Mouse (Mus musculus) MEL (cell line): ENCODE data around the gene Asb4. TPM values are rescaled to one million over a fixed set of nuclear protein-coding genes. Genes with fewer than 3 reads are reported as not detected.
A peak's percentile ranks its signal among the peaks of the same experiment; 100 is the strongest.

Experiments
- DNase-seq: peaks from one replicate; pipeline ENCODE4 v3.0.0; 2011; ENCODE audit warnings: low read depth, low spot score
- H3K27ac ChIP-seq: 2 replicates; pipeline ENCODE4 v1.5.1; 2012; ENCODE audit warnings: low read depth, mild to moderate bottlenecking, control low read depth, low read length, moderate library complexity; ENCODE audit not compliant: control insufficient read depth
- H3K27me3 ChIP-seq, 2 experiments: fragments of 150-350 bp in 1 of 2; sonication (generic) in 1 of 2; 2 replicates each; pipeline ENCODE4 v1.6.1; 2012; ENCODE audit warnings: low read length in 2 of 2, mild to moderate bottlenecking in 2 of 2, improper control_type of control experiment in 1 of 2, moderate library complexity in 1 of 2; ENCODE audit not compliant: insufficient read depth in 2 of 2, control insufficient read depth in 1 of 2
- H3K36me3 ChIP-seq, 2 experiments: 2 replicates each; pipeline ENCODE4 v1.6.1; 2012 to 2014; ENCODE audit warnings: low read length in 2 of 2, improper control_type of control experiment in 1 of 2, inconsistent platforms in 1 of 2, mild to moderate bottlenecking in 1 of 2; ENCODE audit not compliant: insufficient read depth in 2 of 2, control insufficient read depth in 1 of 2
- H3K4me1 ChIP-seq, 2 experiments: fragments of 150-350 bp in 1 of 2; sonication (generic) in 1 of 2; 2 replicates each; pipeline ENCODE4 v1.6.1; 2012; ENCODE audit warnings: low read length in 2 of 2, improper control_type of control experiment in 1 of 2, mild to moderate bottlenecking in 1 of 2; ENCODE audit not compliant: insufficient read depth in 2 of 2, control insufficient read depth in 1 of 2
- H3K4me3 ChIP-seq, 2 experiments: fragments of 150-350 bp in 1 of 2; sonication (generic) in 1 of 2; 2 replicates each; pipeline ENCODE4 v1.5.1; 2012; ENCODE audit warnings: low read depth in 2 of 2, low read length in 2 of 2, mild to moderate bottlenecking in 2 of 2, moderate library complexity in 2 of 2, control low read depth in 1 of 2, improper control_type of control experiment in 1 of 2; ENCODE audit not compliant: control insufficient read depth in 1 of 2, insufficient read depth in 1 of 2
- H3K79me2 ChIP-seq: 2 replicates; pipeline ENCODE4 v1.6.1; 2012; ENCODE audit warnings: mild to moderate bottlenecking, low read length, moderate library complexity; ENCODE audit not compliant: control insufficient read depth, poor library complexity, insufficient read depth
- H3K9ac ChIP-seq: 2 replicates; pipeline ENCODE4 v1.6.1; 2012; ENCODE audit warnings: low read depth, mild to moderate bottlenecking, control low read depth, low read length, moderate library complexity; ENCODE audit not compliant: control insufficient read depth, poor library complexity, severe bottlenecking
- H3K9me3 ChIP-seq: fragments of 150-350 bp; sonication (generic); replicated peaks from 2 replicates; pipeline ENCODE4 v1.6.1; 2012; ENCODE audit warnings: mild to moderate bottlenecking, low read length, improper control_type of control experiment, moderate library complexity; ENCODE audit not compliant: insufficient read depth
- BHLHE40 ChIP-seq: IDR thresholded peaks from 2 replicates; pipeline ENCODE4 v1.6.1; 2012; ENCODE audit warnings: low read depth, mild to moderate bottlenecking, inconsistent platforms, low read length, improper control_type of control experiment, borderline replicate concordance
- CHD1 ChIP-seq: IDR thresholded peaks from 2 replicates; pipeline ENCODE4 v1.6.1; 2012; ENCODE audit warnings: low read depth, mild to moderate bottlenecking, inconsistent platforms, low read length, improper control_type of control experiment
- CHD2 ChIP-seq: IDR thresholded peaks from 2 replicates; pipeline ENCODE4 v1.6.1; 2011; ENCODE audit warnings: low read length, improper control_type of control experiment
- CTCF ChIP-seq, 3 experiments: IDR thresholded peaks in 2 of 3; conservative IDR thresholded peaks in 1 of 3; 2 replicates each; pipeline ENCODE4 v1.5.1; 2011 to 2012; ENCODE audit warnings: low read length in 3 of 3, low read depth in 2 of 3, mild to moderate bottlenecking in 2 of 3, improper control_type of control experiment in 1 of 3, inconsistent platforms in 1 of 3, mixed read lengths in 1 of 3, moderate library complexity in 1 of 3; ENCODE audit not compliant: control insufficient read depth in 1 of 3, insufficient read depth in 1 of 3, poor library complexity in 1 of 3, severe bottlenecking in 1 of 3
- E2F4 ChIP-seq: IDR thresholded peaks from 2 replicates; pipeline ENCODE4 v1.6.1; 2011; ENCODE audit warnings: low read depth, low read length, improper control_type of control experiment, borderline replicate concordance
- EP300 ChIP-seq, 2 experiments: IDR thresholded peaks; 2 replicates each; pipeline ENCODE4 v1.6.1; 2011; ENCODE audit warnings: improper control_type of control experiment in 2 of 2, low read length in 2 of 2, low read depth in 1 of 2, mild to moderate bottlenecking in 1 of 2
- ETS1 ChIP-seq: IDR thresholded peaks from 2 replicates; pipeline ENCODE4 v1.6.1; 2012; ENCODE audit warnings: low read depth, mild to moderate bottlenecking, inconsistent platforms, low read length, improper control_type of control experiment, moderate library complexity
- GABPA ChIP-seq: IDR thresholded peaks from 2 replicates; pipeline ENCODE4 v1.6.1; 2012; ENCODE audit warnings: low read depth, mild to moderate bottlenecking, inconsistent platforms, low read length, improper control_type of control experiment, moderate library complexity
- GATA1 ChIP-seq: IDR thresholded peaks from 2 replicates; pipeline ENCODE4 v1.6.1; 2011; ENCODE audit warnings: low read depth, low read length, improper control_type of control experiment
- HCFC1 ChIP-seq: IDR thresholded peaks from 2 replicates; pipeline ENCODE4 v1.6.1; 2012; ENCODE audit warnings: low read depth, mild to moderate bottlenecking, inconsistent platforms, low read length, improper control_type of control experiment, moderate library complexity
- MAZ ChIP-seq: IDR thresholded peaks from 2 replicates; pipeline ENCODE4 v1.6.1; 2012; ENCODE audit warnings: low read depth, mild to moderate bottlenecking, inconsistent platforms, low read length, improper control_type of control experiment
- MYC ChIP-seq: IDR thresholded peaks from 2 replicates; pipeline ENCODE4 v1.6.1; 2011; ENCODE audit warnings: low read depth, mild to moderate bottlenecking, low read length, improper control_type of control experiment, moderate library complexity
- NRF1 ChIP-seq: IDR thresholded peaks from 2 replicates; pipeline ENCODE4 v1.6.1; 2014; ENCODE audit warnings: low read depth, mild to moderate bottlenecking, inconsistent platforms, low read length, improper control_type of control experiment, moderate library complexity; ENCODE audit not compliant: poor library complexity, insufficient read depth, severe bottlenecking
- POLR2A ChIP-seq, 2 experiments: IDR thresholded peaks; 2 replicates each; pipeline ENCODE4 v1.6.1; 2011 to 2012; ENCODE audit warnings: low read length in 2 of 2, mild to moderate bottlenecking in 2 of 2, control low read depth in 1 of 2, improper control_type of control experiment in 1 of 2, low read depth in 1 of 2, moderate library complexity in 1 of 2; ENCODE audit not compliant: control insufficient read depth in 1 of 2, insufficient read depth in 1 of 2, poor library complexity in 1 of 2
- POLR2AphosphoS5 ChIP-seq: IDR thresholded peaks from 2 replicates; pipeline ENCODE4 v1.6.1; 2012; ENCODE audit warnings: low read depth, borderline replicate concordance, mild to moderate bottlenecking, inconsistent platforms, low read length, moderate library complexity, mixed read lengths
- TAL1 ChIP-seq: IDR thresholded peaks from 2 replicates; pipeline ENCODE4 v1.6.1; 2012; ENCODE audit warnings: mild to moderate bottlenecking, inconsistent platforms, low read length, moderate library complexity, mixed read lengths
- TCF12 ChIP-seq: IDR thresholded peaks from 2 replicates; pipeline ENCODE4 v1.6.1; 2014; ENCODE audit warnings: low read depth, mild to moderate bottlenecking, inconsistent platforms, low read length, improper control_type of control experiment, moderate library complexity
- USF1 ChIP-seq: IDR thresholded peaks from 2 replicates; pipeline ENCODE4 v1.6.1; 2014; ENCODE audit warnings: low read depth, mild to moderate bottlenecking, inconsistent platforms, low read length, improper control_type of control experiment, moderate library complexity
- ZC3H11A ChIP-seq: IDR thresholded peaks from 2 replicates; pipeline ENCODE4 v1.6.1; 2012; ENCODE audit warnings: low read depth, mild to moderate bottlenecking, inconsistent platforms, low read length, improper control_type of control experiment
- ZMIZ1 ChIP-seq: IDR thresholded peaks from 2 replicates; pipeline ENCODE4 v1.6.1; 2012; ENCODE audit warnings: low read depth, mild to moderate bottlenecking, inconsistent platforms, low read length, improper control_type of control experiment, moderate library complexity
- polyA plus RNA-seq, 2 experiments: library from polyadenylated mRNA; stranded (reverse) in 1 of 2; unstranded in 1 of 2; fragments of >175 nt in 1 of 2; fragments of >200 nt in 1 of 2; gene quantifications; 2 replicates each; pipeline versions ENCODE4 v1.2.1 to v1.2.4; 2012; ENCODE audit warnings: low replicate concordance in 2 of 2, low read depth in 1 of 2; ENCODE audit not compliant: insufficient read length in 2 of 2, insufficient read depth in 1 of 2, missing spikeins in 1 of 2
- total RNA-seq: library from RNA; depleted of rRNA; stranded (reverse); fragments of 300-350 nt; gene quantifications from 2 replicates; pipeline ENCODE4 v1.2.3, GENCODE M21; 2012

Gene Asb4
- total and polyA plus RNA-seq, 3 experiments: not detected

- TF ChIP-seq POLR2AphosphoS5 (no peak), GATA1 (no peak), CHD2 (no peak), CTCF (IDR thresholded peaks at IDR 0.05 in 2 of 3, conservative IDR thresholded peaks at IDR 0.05 in 1 of 3; ENCODE audit: control insufficient read depth in 1 of 3, insufficient read depth in 1 of 3, low read depth in 2 of 3, low read length in 3 of 3, poor library complexity in 1 of 3, severe bottlenecking in 1 of 3) (no peak), BHLHE40 (no peak), POLR2A (IDR thresholded peaks at IDR 0.05; ENCODE audit: control insufficient read depth in 1 of 2, insufficient read depth in 1 of 2, low read depth in 1 of 2, low read length in 2 of 2, poor library complexity in 1 of 2) (no peak), MYC (no peak), ZC3H11A (no peak), ZMIZ1 (no peak), E2F4 (no peak)
- Histone ChIP-seq H3K9ac (no peak overlapping the region), H3K4me1 (no peaks in the 10 kb centered on the region)
Measured at GRCm38 (mm10) chr6:5385161-5385640, 2.0 kb downstream of the Asb4 start.

GRCm38 (mm10) chr6:5386486-5386885 is 3.3 kb downstream of the Asb4 start:
- Histone ChIP-seq H3K4me1 (no peaks in the 10 kb centered on the region), H3K79me2 (no peaks in the 10 kb centered on the region), H3K27me3 (peaks cover 11 to 14% of the 10 kb centered on the region in 2 experiments), H3K36me3 (no peaks in the 10 kb centered on the region), H3K4me3 (no peak overlapping the region), H3K9ac (no peak overlapping the region), H3K27ac (no peak overlapping the region), H3K9me3 (no peaks in the 10 kb centered on the region)
- DNase-seq: no peak
- TF ChIP-seq EP300 (IDR thresholded peaks at IDR 0.05; ENCODE audit: low read depth in 1 of 2, low read length in 2 of 2) (0 out of 4 replicates have a peak, but pooled peaks of 1 of the 2 experiments have one; percentile 9), GABPA (no peak), NRF1 (no peak), TAL1 (no peak), ETS1 (no peak), TCF12 (peak; percentile 32; the same call in 1 of the 2 replicates), HCFC1 (no peak), USF1 (no peak), MAZ (no peak), CHD1 (no peak)

More at GRCm38 (mm10) chr6:5385161-5385640, 2.0 kb downstream of the Asb4 start:
- Histone ChIP-seq H3K36me3 (no peaks in the 10 kb centered on the region), H3K79me2 (no peaks in the 10 kb centered on the region), H3K4me3 (no peak overlapping the region), H3K9me3 (no peaks in the 10 kb centered on the region), H3K27ac (no peak overlapping the region), H3K27me3 (peaks cover 7% of the 10 kb centered on the region in 2 experiments; a peak in 3 of 4 replicates)
- DNase-seq: no peak
